Mouse (Mus musculus) B cell, adult 67 days (primary cell): ENCODE results near the gene Foxo1. TPM values are rescaled to one million over a fixed set of nuclear protein-coding genes. Genes with fewer than 3 reads are reported as not detected.

Experiments
- total RNA-seq, 2 experiments: library from RNA; stranded (reverse); gene quantifications; 4 replicates each; pipeline ENCODE4 v1.2.4; 2023

The Foxo1 gene
- total RNA-seq = 100 to 1,000 TPM; 116 to 119 TPM

DNA sequence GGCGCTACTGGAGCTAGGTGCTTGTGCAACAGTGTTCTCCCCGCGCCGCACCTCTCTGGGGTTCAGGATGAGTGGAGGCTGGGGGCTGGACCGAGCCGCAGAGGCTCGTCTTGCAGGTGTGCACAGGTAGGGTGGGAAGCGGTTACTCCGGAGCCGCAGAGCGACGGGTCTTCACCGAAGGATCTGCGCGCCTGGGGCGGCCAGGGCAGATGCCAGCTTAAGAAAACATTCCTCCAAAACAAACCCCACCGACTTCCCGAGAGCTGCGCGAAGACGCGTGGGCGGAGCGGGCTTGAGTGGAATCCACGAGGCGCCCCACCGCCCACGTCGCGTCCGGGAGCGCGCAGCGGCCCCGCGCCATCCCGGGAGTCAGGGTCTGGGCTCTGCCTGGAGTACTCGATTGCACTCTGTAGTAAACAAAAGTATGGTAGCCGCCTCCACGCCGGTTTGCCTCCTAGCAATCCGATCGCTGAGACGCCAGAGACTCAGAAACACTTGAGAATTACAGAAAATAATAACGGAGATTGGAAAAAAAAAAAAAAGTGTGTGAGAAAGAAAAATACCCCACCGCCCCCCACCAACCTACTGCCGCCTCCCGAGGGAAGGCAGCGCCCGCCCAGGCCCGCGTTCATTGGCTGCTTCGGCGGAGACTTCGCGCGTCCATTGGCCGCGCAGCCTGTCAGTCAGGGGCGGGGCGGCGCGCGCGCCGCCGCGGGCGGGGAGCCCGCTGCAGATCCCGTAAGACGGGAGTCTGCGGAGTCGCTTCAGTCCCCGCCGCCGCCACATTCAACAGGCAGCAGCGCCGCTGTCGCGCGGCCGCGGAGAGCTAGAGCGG, at the start of gene Foxo1:
Foxo1 (plus strand) TSS at position 685 of the 835 bp plus-strand sequence.

Other genes starting within 250 kb of the Foxo1 start
- 10 to 100 TPM; 13.6 to 14.2 TPM for gene Maml3, start 163.3 kb upstream of the Foxo1 start, total RNA-seq